ENCODE assay signal across 9 mouse cellular contexts in the genomic region with DNA sequence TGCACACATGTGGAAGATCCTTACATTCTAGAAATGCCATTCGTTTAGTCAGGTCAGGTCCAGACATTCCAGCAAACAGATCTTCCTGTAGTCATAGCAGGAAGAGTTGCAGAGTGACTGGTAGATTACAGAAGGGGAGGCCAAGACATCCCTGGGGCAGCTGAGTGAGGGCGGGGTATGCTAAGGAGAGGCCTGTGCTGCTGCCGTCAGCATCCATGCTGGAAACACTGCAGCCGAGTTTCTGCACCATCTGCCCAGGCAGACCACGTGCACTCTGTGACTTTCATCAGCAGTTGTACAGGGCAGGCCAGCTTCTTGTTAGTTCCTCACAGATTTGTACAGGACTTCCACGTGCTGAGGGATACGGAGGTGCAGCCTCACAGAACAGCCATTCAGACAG. TPM values are rescaled to one million over a fixed set of nuclear protein-coding genes. Genes with fewer than 3 reads are reported as not detected.
A peak's percentile ranks its signal among the peaks of the same experiment; 100 is the strongest.
DNase-seq lines count a peak whose midpoint lies in the region; ATAC-seq and TF ChIP-seq lines count a peak whose summit lies in the region.
"Had no signal": no experiment of that assay in that cellular context is flagged by ENCODE, and none has a peak within 500 bp of the region (broad histone marks: within the 10 kb centered on the region; RNA-seq: fewer than 3 reads in every experiment).

No protein-coding gene starts in this region.

- peak; percentile 20 for ATAC-seq in granulocyte monocyte progenitor cell, adult 5-6 weeks (replicated peaks; ENCODE audit: poor library complexity, severe bottlenecking)

- TF ChIP-seq CTCF in cerebellum, adult 2 months (IDR thresholded peaks at IDR 0.05; ENCODE audit: borderline replicate concordance, insufficient read depth, low read depth, low read length), result no peak
- TF ChIP-seq CTCF in lung, adult 2 months (IDR thresholded peaks at IDR 0.05; ENCODE audit: insufficient read depth, low read length), result no peak

- intact Hi-C loops in left cerebral cortex, postnatal 4 days (cut with DNase I), result no loop called here

- peak overlapping the region; percentile 96 for H3K27ac ChIP-seq in cerebellum, adult 2 months (ENCODE audit: insufficient read depth, low read length)
- H3K27ac ChIP-seq: limb, embryonic 12.5 days had no signal

- peaks cover 60% of the 10 kb centered on the region for H3K4me1 ChIP-seq in cerebellum, adult 2 months (ENCODE audit: control insufficient read depth, insufficient read depth, low read length)
- peaks cover 10% of the 10 kb centered on the region for H3K4me1 ChIP-seq in lung, adult 2 months (ENCODE audit: control insufficient read depth, insufficient read depth, low read length)

- peak; percentile 34 for DNase-seq in kidney, postnatal 10 days
- no peak for DNase-seq in kidney, adult 18-20 months
- DNase-seq in cerebellum, adult 2 months, result peak; percentile 83 to 91
- peak; percentile 76 for DNase-seq in left cerebral cortex, postnatal 4 days
- no peak for DNase-seq in natural killer cell, adult 2 months (ENCODE audit: low spot score in 2 of 2)
- DNase-seq in lung, adult 2 months, result no peak
- DNase-seq in thymus, postnatal 14 days, result no peak

- TF ChIP-seq POLR2A in cerebellum, adult 2 months (IDR thresholded peaks at IDR 0.05; ENCODE audit: borderline replicate concordance, insufficient read depth, low read length), result peak; percentile 23; the same call in 1 of the 2 replicates
- TF ChIP-seq POLR2A in lung, adult 2 months (IDR thresholded peaks at IDR 0.05; ENCODE audit: borderline replicate concordance, extremely low read depth, low read depth, low read length), result no peak

- no peaks in the 10 kb centered on the region for H3K27me3 ChIP-seq in cerebellum, adult 2 months (ENCODE audit: control insufficient read depth, insufficient read depth, low read length)
- H3K27me3 ChIP-seq: limb, embryonic 12.5 days had no signal

- H3K4me3 ChIP-seq in cerebellum, adult 2 months (replicated peaks; ENCODE audit: insufficient read depth, low read depth, low read length), result no peak overlapping the region
- no peak overlapping the region for H3K4me3 ChIP-seq in lung, adult 2 months (replicated peaks; ENCODE audit: extremely low read depth, low read depth, low read length)
- H3K4me3 ChIP-seq: limb, embryonic 12.5 days had no signal

- 10% methylated on average over 7 of the region's 7 CpGs for WGBS in cerebellum, adult 2 months
- WGBS in lung, adult 2 months, result 61% methylated on average over 7 of the region's 7 CpGs

RNA-seq across cellular contexts. Expression of gene Snx30, which starts 17.8 kb away (rescaled TPM):
- 24.7 and 26.1 TPM in 2 replicates for polyA plus RNA-seq in cerebellum, adult 2 months (2012; rRNA removed)
- total RNA-seq in granulocyte monocyte progenitor cell, adult 5-6 weeks (2014; fragmentation: Nextera tagmentation), result 18.8 and 23.8 TPM in 2 replicates
- 21.7 and 25.8 TPM in 2 replicates for total RNA-seq in granulocyte monocyte progenitor cell, adult 5-6 weeks (2017)
- total RNA-seq in left cerebral cortex, postnatal 4 days (2021), result 10 to 100 TPM; 32.0 to 38.0 TPM
- polyA plus RNA-seq in lung, adult 2 months (2012; rRNA removed), result 5.1 and 7.0 TPM in 2 replicates

RNA-seq across cellular contexts. Expression of gene Inip, which starts 22.1 kb away (rescaled TPM):
- polyA plus RNA-seq in cerebellum, adult 2 months (2012; rRNA removed), result 22.5 and 23.3 TPM in 2 replicates
- 49.9 and 71.0 TPM in 2 replicates for total RNA-seq in granulocyte monocyte progenitor cell, adult 5-6 weeks (2014; fragmentation: Nextera tagmentation)
- total RNA-seq in granulocyte monocyte progenitor cell, adult 5-6 weeks (2017), result 55.9 and 60.1 TPM in 2 replicates
- 10 to 100 TPM; 22.3 to 22.4 TPM for total RNA-seq in left cerebral cortex, postnatal 4 days (2021)
- 6.8 and 8.9 TPM in 2 replicates for polyA plus RNA-seq in lung, adult 2 months (2012; rRNA removed)

Comparison
In these comparisons a context has a peak if more than half of its experiments do, and no peak if none do; other contexts are left out.
1. DNase-seq: peak in kidney, postnatal 10 days (single experiment), cerebellum, adult 2 months (2 of 2) and left cerebral cortex, postnatal 4 days (single experiment); none in kidney, adult 18-20 months (single experiment), natural killer cell, adult 2 months (0 of 2), lung, adult 2 months (single experiment) and thymus, postnatal 14 days (single experiment).